Mouse (Mus musculus): Measurements from ENCODE around the gene 1700084M14Rik.
"Not testable (repeated sequence)": the region's sequence is repeated elsewhere in the genome, so short reads cannot be mapped to it uniquely, and the experiment has no call there.

Gene 1700084M14Rik

GRCm38 (mm10) chrX:91575811-91576210 is at the start of gene 1700084M14Rik:
1700084M14Rik (minus strand) TSS chrX:91575911.
- ATAC-seq (ENCODE audit: low TSS enrichment) = not testable (repeated sequence)

All from frontal cortex, adult (tissue).